Mouse (Mus musculus): Measurements from ENCODE around the gene Chd5.

Chd5 gene

DNA sequence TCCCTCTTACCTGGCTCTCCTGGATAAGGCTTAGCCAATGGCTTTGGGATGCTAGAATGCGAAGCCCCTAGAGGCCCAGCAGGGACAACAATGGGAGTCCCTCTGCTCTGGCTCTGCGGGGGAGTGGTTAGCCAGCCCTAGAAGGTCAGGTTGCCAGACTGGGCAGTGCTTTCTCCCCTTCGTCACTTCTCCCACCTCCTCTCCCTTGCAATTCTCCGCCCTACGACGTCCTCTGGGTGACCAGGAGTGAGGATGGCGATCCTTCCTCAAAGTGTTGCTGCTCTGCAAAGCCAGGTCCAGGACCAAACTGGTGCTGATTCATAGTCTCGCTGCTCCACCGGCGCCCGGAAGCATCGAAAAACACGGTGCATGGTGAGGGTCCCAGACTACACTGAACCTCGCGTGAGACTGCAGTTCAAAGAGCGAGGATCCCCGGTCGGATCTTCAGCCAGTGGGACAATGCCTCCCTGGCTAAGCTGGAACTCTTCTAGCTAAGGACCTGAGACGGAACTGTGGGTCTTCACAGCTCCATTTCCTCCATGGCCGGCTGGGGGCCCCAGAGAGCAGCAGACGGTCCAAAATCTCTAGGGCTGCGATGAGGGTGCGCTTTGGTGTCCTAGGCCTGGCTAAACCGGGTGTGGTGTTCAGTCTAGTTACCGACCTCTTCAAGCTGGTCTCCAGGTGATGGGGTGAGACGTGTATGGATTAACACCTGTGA is 19.8 kb upstream of the Chd5 start, which contains the start of gene Rnf207:
Gene Rnf207, minus strand, starts transcription at position 477 of the 718 bp plus-strand sequence.
- peak; percentile 98 for DNase-seq

DNA sequence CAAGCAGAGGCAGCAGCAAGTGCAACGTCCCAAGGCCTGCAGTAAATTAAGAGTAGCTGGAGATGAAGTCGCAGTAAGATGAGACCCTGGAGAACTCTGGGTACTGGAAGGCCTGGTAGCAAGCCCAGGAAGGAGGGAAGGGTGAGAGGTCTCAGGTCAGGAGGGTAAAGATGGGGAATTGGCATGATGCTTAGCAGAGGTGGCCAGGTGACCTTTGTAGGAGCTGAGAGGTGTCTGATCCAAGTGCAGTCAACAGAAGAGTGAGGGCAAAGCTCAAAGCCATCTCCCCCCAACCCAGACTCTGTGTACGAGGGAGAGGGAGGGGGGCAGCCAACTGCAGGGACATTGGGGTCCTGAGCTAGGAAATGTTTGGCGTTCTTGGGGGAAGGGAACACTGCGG is 17.0 kb upstream of the Chd5 start:
- no peak for DNase-seq

DNA sequence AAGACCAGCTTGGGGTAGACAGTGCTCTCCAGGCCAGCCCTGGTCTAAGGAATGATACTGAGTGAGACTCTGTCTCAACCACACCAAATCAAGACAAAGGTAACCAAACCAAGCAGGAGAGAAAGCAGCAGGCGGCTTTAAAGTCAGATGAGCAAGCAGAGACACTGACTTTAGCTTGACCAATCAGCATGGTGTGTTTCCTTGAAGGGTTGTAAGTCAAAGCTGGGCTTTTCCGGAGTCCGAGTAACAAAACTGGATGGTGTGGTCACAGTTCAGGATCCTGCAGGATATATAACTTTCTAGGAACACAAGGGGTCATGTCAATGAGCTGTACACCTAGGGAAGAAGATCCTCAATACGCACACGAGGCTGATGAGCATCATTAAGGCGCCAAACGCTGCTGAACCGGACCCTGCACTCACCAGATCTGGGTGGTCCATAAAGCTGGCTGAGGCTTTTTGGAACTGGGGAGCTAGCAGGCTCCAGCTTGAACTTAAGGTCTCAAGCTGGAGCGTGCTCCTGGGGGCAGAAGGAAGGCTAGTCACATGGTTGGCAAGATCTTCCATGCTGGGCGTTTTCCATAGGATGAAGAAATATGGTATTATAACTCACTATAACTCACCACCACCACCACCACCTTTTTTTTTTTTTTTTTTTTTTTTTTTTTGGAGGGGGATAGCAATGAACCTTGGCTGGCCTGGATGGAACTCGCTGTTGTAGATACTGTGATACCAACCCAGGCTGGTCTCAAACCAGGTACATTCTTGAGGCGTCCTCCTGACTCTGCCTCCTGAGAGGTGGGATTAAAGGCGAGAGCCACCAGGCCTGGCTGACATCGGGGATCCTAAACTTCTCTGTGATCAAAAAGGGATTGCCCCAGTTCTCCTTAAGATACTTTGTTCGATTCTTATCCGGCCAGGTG is 13.5 kb upstream of the Chd5 start:
- DNase-seq = no peak

- DNase-seq = peak; percentile 99
These were observed 12.7 kb upstream of the Chd5 start, which contains the start of gene Rpl22 for GRCm38 (mm10) chr4:152325574-152326411. Rpl22 (plus strand) TSS chr4:152325742.

DNA sequence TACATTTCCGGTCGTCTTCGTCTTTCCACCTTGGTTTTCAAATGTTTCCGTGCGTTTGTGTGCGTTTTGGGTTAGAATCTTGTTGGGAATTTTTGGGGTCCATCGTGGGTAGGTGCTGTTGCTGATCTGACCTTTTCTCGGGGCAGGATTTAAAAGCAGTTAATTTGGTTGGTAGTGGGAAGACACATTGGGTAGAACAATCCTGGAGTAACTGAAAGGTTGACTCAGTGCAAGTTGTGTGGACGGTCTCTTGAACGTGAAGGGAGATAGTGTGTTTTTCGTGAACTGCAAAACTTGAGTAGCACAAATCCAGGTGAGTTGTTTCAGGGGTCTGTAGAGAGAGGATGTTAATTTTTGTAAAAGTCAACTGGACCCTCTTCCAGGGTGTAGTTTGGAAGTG is 11.9 kb upstream of the Chd5 start:
- DNase-seq = no peak

- DNase-seq = no peak
These were observed 9.8 kb upstream of the Chd5 start for GRCm38 (mm10) chr4:152328691-152329090.

DNA sequence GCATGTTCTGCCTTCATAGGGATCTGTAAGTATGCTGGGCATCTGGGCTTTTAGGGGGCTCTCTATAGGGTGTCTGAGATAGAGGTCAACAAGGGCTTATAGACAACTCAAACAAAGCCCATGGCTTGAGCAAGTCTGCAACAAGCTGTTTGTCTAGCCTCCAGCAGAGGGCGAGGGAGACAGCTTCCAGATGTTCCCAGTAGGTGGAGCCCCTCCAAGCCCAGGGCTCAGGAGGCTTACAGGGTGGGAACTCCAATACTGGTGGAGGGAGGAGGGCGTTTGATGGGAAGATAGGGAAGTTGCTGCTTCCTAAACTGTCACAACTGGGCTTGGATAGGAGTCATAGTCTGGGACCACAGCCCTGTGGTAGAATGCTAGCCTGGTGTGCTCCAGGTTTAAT is 5.5 kb upstream of the Chd5 start:
- DNase-seq = peak; percentile 93

- no peak for DNase-seq
These were observed 4.9 kb upstream of the Chd5 start for GRCm38 (mm10) chr4:152333587-152333986.

GRCm38 (mm10) chr4:152337772-152338171 is 679 bp upstream of the Chd5 start:
- DNase-seq = no peak

DNA sequence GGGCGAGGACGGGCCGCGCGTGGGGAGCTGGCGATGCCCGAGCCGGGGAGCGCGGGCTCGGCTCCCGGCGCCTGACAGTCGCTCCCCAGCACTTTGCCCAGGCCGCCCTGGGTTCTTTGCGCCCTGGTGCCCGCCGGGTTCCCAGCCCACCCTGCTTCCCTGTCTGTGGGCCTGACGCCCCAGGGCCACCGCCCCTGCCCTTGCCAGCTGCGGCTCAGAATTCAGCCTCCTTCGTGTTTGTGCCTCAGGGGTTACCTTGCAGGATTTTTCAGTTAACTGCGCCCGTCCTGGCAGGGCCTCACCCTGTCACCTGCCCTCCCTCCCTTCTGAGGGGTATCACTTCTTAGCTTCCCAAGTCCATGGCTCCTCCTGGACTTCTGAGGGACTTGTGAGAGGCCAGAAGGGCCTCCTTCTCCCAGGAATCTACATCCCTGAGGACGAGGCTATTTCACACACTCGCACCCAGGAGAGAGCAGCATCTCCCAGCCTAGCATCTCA is 891 bp downstream of the Chd5 start:
- DNase-seq = no peak

GRCm38 (mm10) chr4:152340584-152341284 is 2.3 kb downstream of the Chd5 start:
- no peak for DNase-seq

GRCm38 (mm10) chr4:152343296-152343695 is 4.8 kb downstream of the Chd5 start:
- no peak for DNase-seq

GRCm38 (mm10) chr4:152344651-152345050 is 6.2 kb downstream of the Chd5 start:
- DNase-seq = no peak

GRCm38 (mm10) chr4:152345120-152345889 is 6.9 kb downstream of the Chd5 start:
- DNase-seq = peak; percentile 98

GRCm38 (mm10) chr4:152349837-152350381 is 11.5 kb downstream of the Chd5 start:
- DNase-seq = no peak

DNA sequence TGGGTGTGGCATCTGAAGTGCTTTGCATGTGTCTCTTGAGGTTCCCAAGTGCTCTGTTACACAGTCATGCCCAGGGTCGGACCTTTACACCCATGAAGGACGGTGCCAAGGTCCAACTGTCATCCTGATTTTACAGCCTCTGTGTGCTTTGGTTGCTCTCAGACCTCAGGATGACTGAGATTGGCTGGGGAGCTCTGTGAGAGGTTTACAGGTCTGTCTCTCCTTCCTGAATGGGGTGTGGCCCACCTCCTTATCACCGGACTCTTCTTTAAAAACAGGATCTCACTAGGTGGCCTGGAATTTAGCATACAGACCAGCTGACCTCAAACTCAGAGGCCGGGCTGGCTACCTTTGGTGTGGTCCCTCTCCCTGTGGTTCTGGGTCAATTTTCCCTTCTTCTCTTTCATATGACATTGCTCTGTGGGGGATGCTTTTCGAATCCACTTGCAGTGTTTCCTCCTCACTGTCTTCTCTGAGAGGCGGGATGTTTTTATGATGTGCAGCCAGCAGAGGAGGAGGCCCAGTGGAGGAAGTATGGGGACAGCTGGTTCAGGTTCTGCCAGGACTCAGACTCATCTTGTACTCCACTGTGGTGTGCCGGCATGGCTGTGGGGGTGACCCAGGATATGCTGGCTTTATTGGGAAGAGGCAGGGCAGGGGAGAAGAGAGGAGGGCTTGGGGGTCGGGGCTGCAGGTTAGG is 12.4 kb downstream of the Chd5 start:
- DNase-seq = no peak

- DNase-seq = no peak
These were observed 13.2 kb downstream of the Chd5 start for GRCm38 (mm10) chr4:152351422-152352305.

DNA sequence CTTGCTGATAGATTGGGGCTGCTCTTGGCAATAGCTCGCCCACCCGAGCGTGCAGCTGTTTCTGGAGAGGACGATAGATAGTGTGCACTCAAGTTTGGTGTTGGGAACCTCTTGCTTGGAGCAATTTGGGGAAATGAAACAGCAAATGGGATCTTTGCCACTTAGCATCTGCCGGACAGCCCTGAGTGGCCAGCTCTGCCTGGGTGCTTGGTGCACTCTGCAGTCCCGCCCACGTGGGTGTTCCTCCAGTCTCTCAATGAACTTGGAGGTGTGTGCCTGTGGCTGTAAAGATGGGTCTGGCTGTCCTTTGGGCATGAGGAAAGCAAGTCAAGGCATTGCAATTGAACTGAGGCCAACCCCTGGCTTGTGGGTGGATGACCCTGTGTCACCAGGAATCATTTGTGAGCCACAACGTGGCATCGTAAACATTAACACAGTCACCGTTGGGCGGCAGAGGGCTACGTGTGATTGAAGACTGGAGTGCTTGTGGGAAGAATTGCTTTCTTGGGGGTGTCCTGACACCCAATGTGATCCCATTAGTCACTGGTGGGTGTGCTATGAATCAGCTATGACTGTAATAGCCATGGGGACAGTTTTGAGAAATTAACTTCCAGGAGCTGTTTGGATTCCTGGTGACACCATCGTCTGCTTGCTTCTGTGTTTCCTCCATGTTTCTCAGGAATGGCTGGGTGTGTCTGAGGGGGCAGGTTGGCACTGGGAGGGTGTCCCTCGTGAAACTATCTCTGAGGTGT is 15.6 kb downstream of the Chd5 start:
- peak; percentile 92 for DNase-seq

GRCm38 (mm10) chr4:152355672-152356071 is 17.2 kb downstream of the Chd5 start:
- DNase-seq = no peak

Data from heart, adult 11 months (tissue).